Mouse (Mus musculus) liver, adult 2 months (tissue): ENCODE results near the gene Pik3r2. TPM values are rescaled to one million over a fixed set of nuclear protein-coding genes. Genes with fewer than 3 reads are reported as not detected.

Experiments used
- DNase-seq: peaks from one replicate; pipeline ENCODE4 v3.0.0-alpha.2; 2011; ENCODE audit warnings: low read depth, low spot score; ENCODE audit errors: extremely low read depth
- H3K27ac ChIP-seq: fragments of 200-500 bp; replicated peaks from 2 replicates; pipeline ENCODE4 v1.5.1; 2012; ENCODE audit warnings: low read depth, mild to moderate bottlenecking, control low read depth, inconsistent platforms, low read length; ENCODE audit not compliant: insufficient read depth
- H3K27me3 ChIP-seq: fragments of 200-500 bp; 2 replicates; pipeline ENCODE4 v1.6.1; 2012; ENCODE audit warnings: mild to moderate bottlenecking, moderate library complexity, low read length, inconsistent platforms; ENCODE audit not compliant: control insufficient read depth, insufficient read depth
- H3K36me3 ChIP-seq: fragments of 200-500 bp; 2 replicates; pipeline ENCODE4 v1.6.1; 2012; ENCODE audit warnings: low read length, inconsistent platforms; ENCODE audit not compliant: control insufficient read depth, insufficient read depth
- H3K4me1 ChIP-seq: fragments of 200-500 bp; 2 replicates; pipeline ENCODE4 v1.6.1; 2011; ENCODE audit warnings: low read length; ENCODE audit not compliant: control insufficient read depth, insufficient read depth
- H3K4me3 ChIP-seq: fragments of 200-500 bp; 2 replicates; pipeline ENCODE4 v1.5.1; 2011; ENCODE audit warnings: low read depth, mild to moderate bottlenecking, control low read depth, low read length, moderate library complexity; ENCODE audit not compliant: insufficient read depth
- H3K79me2 ChIP-seq: fragments of 200-500 bp; 2 replicates; pipeline ENCODE4 v1.6.1; 2012; ENCODE audit warnings: inconsistent platforms, mild to moderate bottlenecking, low read length, moderate library complexity; ENCODE audit not compliant: control insufficient read depth, insufficient read depth
- H3K9ac ChIP-seq: fragments of 200-500 bp; 2 replicates; pipeline ENCODE4 v1.6.1; 2012; ENCODE audit warnings: low read depth, mild to moderate bottlenecking, control low read depth, inconsistent platforms, low read length
- CTCF ChIP-seq: fragments of 200-500 bp; IDR thresholded peaks from 2 replicates; pipeline ENCODE4 v1.5.1; 2011; ENCODE audit warnings: low read depth, low read length, control low read depth
- POLR2A ChIP-seq: fragments of 200-500 bp; IDR thresholded peaks from 2 replicates; pipeline ENCODE4 v1.6.1; 2011; ENCODE audit warnings: low read length, control low read depth; ENCODE audit not compliant: insufficient read depth; ENCODE audit errors: extremely low read depth
- WGBS: fragments of 180-500 bp; shearing (Covaris S2); methylation state at CpG from one replicate; pipeline ENCODE4 v1.1.7; 2018; 5-methylcytosine and 5-hydroxymethylcytosine counted together
- polyA plus RNA-seq: library from polyadenylated mRNA; depleted of rRNA; stranded (reverse); fragments of >200 nt; gene quantifications from 2 replicates; pipeline ENCODE4 v1.2.3, GENCODE M21; 2012
- total RNA-seq: library from RNA; depleted of rRNA; stranded (reverse); fragments of >200 nt; gene quantifications from 2 replicates; pipeline ENCODE4 v1.2.3, GENCODE M21; 2014

The Pik3r2 gene
- total and polyA plus RNA-seq, 2 experiments: 7.7 to 53.9 TPM

DNA sequence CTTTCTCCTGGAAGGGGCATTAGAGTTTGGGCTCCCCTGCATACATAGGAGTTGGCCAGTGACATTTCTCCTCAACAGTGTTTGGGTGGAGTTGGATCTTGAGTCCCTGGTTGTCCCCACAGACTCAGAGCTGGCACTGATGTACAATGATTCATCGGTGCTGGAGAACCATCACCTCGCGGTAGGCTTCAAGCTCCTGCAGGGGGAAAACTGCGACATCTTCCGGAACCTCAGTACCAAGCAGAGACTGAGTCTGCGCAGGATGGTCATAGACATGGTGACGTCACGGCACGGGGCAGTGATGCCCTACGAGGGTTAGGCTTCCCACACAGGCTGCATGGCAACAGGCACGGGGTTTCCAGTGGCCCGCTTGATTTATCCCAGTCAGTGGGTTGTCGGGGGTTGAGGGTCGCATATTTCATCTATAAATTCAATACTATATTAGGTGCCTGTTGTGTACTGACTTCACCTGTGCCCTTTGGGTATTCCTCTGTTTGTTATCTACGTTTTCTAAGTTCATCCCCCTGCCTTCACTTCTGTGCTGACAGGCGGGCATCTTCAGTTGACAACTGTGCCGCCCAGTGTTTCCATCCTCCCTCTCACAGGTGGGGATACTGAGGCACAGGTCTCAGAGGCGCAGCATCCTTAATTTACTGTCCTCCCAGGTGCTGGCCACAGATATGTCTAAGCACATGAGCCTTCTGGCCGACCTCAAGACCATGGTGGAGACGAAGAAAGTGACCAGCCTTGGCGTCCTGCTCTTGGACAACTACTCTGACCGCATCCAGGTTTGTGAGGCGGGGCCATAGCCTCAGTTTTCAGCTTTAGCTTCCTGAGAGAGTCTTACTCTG lies 28.0 kb downstream of the Pik3r2 start:
- Histone ChIP-seq H3K9ac (no peak overlapping the region), H3K36me3 (no peaks in the 10 kb centered on the region), H3K4me1 (peaks cover 3% of the 10 kb centered on the region; the same call in 1 of the 2 replicates), H3K27ac (no peak overlapping the region), H3K4me3 (no peak overlapping the region), H3K27me3 (no peaks in the 10 kb centered on the region), H3K79me2 (no peaks in the 10 kb centered on the region)
- no peak for DNase-seq
- TF ChIP-seq POLR2A (no peak), CTCF (no peak)
- WGBS: 92% methylated on average over 23 of the region's 23 CpGs

DNA sequence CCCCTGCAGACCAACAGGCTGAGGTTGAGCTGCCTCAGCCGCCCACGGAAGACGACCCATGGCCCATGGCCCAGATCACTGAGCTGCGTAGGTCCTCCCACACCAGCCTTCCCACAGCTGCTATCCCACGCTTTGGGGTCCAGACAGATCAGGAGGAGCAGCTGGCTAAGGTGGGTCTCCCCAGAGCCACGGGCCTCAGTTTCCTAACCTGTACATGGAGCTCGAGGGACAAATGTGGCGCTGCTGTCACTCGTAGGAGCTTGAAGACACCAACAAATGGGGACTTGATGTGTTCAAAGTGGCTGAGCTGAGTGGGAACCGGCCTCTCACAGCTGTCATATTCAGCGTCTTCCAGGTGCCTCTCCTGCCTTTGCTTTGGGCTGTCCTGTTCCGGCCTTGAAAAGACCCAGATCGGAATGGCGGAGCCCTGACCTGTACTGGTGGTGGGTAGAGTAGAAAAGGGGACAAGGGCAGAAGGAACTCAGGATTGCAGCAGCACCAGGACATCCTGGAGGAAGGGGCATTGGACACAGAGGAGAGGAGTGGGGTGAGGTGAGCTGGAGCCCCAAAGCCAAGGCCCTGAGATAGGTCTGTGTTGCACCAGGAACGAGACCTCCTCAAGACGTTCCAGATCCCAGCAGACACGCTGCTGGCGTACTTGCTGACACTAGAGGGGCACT lies 29.2 kb downstream of the Pik3r2 start:
- DNase-seq: no peak

DNA sequence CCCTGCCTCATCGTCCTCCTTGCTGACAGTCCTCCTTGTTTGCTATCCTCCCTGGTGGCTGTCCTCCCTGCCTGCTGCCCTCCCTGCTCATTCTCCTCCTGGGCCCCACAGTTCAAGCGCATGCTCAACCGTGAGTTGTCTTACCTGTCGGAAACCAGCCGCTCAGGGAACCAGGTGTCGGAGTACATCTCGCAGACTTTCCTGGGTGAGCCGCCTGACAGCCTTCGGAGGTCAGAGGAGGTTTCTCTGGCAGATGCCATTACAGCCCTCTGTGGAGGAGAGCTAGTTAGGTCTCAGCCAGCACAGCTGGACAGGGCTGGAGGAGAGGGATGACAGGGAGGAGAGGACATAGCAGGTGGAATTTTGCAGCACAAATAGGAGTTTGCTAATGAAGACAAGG lies 29.8 kb downstream of the Pik3r2 start:
- Histone ChIP-seq H3K79me2 (no peaks in the 10 kb centered on the region), H3K4me1 (peaks cover 3% of the 10 kb centered on the region; the same call in 1 of the 2 replicates), H3K36me3 (no peaks in the 10 kb centered on the region), H3K27me3 (no peaks in the 10 kb centered on the region), H3K9ac (no peak overlapping the region), H3K27ac (no peak overlapping the region), H3K4me3 (no peak overlapping the region)
- WGBS: 93% methylated on average over 9 of the region's 9 CpGs
- no peak for DNase-seq
- no peak for TF ChIP-seq POLR2A
- TF ChIP-seq CTCF: no peak

More for the DNA sequence above, 29.2 kb downstream of the Pik3r2 start:
- Histone ChIP-seq H3K79me2 (no peaks in the 10 kb centered on the region), H3K4me1 (peaks cover 3% of the 10 kb centered on the region; the same call in 1 of the 2 replicates), H3K36me3 (no peaks in the 10 kb centered on the region), H3K9ac (no peak overlapping the region), H3K4me3 (no peak overlapping the region), H3K27me3 (no peaks in the 10 kb centered on the region), H3K27ac (no peak overlapping the region)
- WGBS: 95% methylated on average over 18 of the region's 18 CpGs
- no peak for TF ChIP-seq CTCF
- no peak for TF ChIP-seq POLR2A

DNA sequence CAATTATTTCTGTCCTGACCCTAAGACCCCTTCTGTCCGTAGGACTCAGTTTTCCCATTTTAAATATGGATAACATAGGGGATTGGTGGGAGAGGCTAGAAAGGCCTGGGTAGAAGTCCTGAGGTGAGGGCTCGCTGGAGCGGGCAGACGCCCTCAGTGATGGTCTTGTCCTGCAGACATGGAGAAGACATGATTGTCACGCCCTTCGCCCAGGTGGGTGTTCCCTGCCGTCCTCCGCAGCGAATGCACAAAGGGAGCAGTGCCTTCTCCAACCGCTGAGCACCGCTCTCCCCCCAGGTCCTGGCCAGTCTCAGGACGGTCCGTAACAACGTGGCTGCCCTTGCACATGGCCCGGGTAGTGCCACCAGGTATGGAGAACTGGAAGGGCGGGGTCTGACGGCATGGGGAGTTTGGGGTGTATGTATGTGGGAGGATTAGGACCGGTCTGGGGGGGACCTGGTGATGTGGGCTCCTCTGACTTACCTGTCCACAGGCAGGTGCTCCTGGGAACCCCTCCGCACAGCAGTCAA lies 30.8 kb downstream of the Pik3r2 start:
- Histone ChIP-seq H3K27me3 (no peaks in the 10 kb centered on the region), H3K27ac (no peak overlapping the region), H3K36me3 (no peaks in the 10 kb centered on the region), H3K4me1 (peaks cover 3% of the 10 kb centered on the region; the same call in 1 of the 2 replicates), H3K79me2 (no peaks in the 10 kb centered on the region), H3K9ac (no peak overlapping the region), H3K4me3 (no peak overlapping the region)
- DNase-seq: no peak
- WGBS: 90% methylated on average over 19 of the region's 19 CpGs
- TF ChIP-seq CTCF: no peak
- TF ChIP-seq POLR2A: no peak

DNA sequence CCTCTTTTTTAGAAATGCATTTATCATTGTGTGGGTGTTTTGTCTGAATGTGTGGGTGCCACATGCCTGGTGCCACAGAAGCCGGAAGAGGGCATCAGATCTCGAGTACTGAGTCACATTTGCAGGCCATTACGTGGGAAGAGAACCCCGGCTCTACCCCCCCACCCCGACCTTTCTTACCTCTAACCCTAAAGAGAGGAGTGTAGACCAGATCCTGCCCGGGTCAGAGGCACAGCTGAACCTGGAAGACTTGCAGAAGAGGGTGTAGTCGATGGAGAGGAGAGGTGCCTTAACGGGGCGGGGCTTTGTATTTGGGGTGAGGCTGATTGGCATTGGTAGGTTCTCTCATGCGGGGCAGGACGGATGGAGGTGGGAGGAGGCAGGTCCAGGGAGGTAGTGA lies 31.7 kb downstream of the Pik3r2 start:
- H3K4me3 ChIP-seq: no peak overlapping the region
- H3K36me3 ChIP-seq: no peaks in the 10 kb centered on the region
- H3K79me2 ChIP-seq: no peaks in the 10 kb centered on the region
- DNase-seq: peak; percentile 69
- peaks cover 3% of the 10 kb centered on the region; the same call in 1 of the 2 replicates for H3K4me1 ChIP-seq
- H3K9ac ChIP-seq: no peak overlapping the region
- H3K27ac ChIP-seq: no peak overlapping the region
- TF ChIP-seq CTCF: no peak
- no peak for TF ChIP-seq POLR2A
- H3K27me3 ChIP-seq: no peaks in the 10 kb centered on the region
- WGBS: 41% methylated on average over 11 of the region's 11 CpGs
